Mouse (Mus musculus) erythroblast, embryonic 14.5 days (primary cell): ENCODE results near the gene Elfn1. TPM values are rescaled to one million over a fixed set of nuclear protein-coding genes. Genes with fewer than 3 reads are reported as not detected.

Experiments used
- H3K27me3 ChIP-seq: 2 replicates; pipeline ENCODE4 v1.6.1; 2012; ENCODE audit warnings: inconsistent platforms; ENCODE audit not compliant: control insufficient read depth
- H3K36me3 ChIP-seq: 2 replicates; pipeline ENCODE4 v1.6.1; 2012; ENCODE audit warnings: mild to moderate bottlenecking, inconsistent platforms; ENCODE audit not compliant: control insufficient read depth
- H3K4me1 ChIP-seq: 2 replicates; pipeline ENCODE4 v1.6.1; 2012; ENCODE audit warnings: inconsistent platforms; ENCODE audit not compliant: control insufficient read depth
- H3K4me3 ChIP-seq: replicated peaks from 2 replicates; pipeline ENCODE3; 2012; ENCODE audit warnings: moderate library complexity, mild to moderate bottlenecking, inconsistent platforms
- H3K9me3 ChIP-seq: 2 replicates; pipeline ENCODE4 v1.6.1; 2012; ENCODE audit warnings: low read length, inconsistent platforms, mixed read lengths; ENCODE audit not compliant: control insufficient read depth
- GATA1 ChIP-seq: IDR thresholded peaks from 2 replicates; pipeline ENCODE4 v1.6.1; 2012; ENCODE audit warnings: low read length, inconsistent platforms, mixed read lengths
- TAL1 ChIP-seq: IDR thresholded peaks from 3 replicates; pipeline ENCODE4 v1.6.1; 2012; ENCODE audit warnings: low read length, inconsistent platforms, mixed read lengths
- polyA plus RNA-seq: library from polyadenylated mRNA; stranded (reverse); fragments of >175 nt; gene quantifications from 2 replicates; pipeline ENCODE4 v1.2.3, GENCODE M21; 2012

Gene Elfn1
- polyA plus RNA-seq, 1 experiment, result not detected

DNA sequence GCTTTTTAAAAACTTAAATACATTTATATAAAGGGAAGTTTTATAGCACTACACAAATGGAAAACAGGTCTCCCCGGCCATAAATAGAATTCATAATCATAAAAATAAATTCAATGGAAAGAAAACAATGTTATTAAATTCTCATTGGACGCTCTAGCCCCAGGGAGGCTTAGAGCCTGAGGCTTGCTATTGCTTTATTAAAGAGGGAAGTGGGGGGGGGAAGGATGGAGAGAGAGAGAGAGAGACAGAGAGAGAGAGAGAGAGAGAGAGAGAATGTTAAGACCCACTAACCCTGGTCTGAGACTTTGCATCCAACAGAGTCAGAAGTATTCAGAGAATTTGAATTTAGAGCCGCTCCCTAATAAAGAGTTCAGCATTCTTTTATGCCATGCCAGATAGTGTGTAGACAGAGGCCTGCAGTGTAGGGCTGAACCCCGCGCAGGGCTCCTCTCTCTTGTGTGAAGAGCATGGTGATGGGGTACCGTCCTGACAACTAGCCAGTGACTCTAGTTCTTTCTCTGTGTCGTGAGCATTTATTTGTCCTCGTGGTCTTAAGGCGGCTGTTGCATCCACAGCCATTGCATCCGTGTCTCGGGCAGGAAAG, 42.3 kb downstream of the Elfn1 start:
- Histone ChIP-seq H3K4me1 (no peaks in the 10 kb centered on the region), H3K36me3 (no peaks in the 10 kb centered on the region), H3K9me3 (no peaks in the 10 kb centered on the region), H3K27me3 (no peaks in the 10 kb centered on the region), H3K4me3 (no peak overlapping the region)
- TF ChIP-seq TAL1, result no peak
- TF ChIP-seq GATA1, result no peak

DNA sequence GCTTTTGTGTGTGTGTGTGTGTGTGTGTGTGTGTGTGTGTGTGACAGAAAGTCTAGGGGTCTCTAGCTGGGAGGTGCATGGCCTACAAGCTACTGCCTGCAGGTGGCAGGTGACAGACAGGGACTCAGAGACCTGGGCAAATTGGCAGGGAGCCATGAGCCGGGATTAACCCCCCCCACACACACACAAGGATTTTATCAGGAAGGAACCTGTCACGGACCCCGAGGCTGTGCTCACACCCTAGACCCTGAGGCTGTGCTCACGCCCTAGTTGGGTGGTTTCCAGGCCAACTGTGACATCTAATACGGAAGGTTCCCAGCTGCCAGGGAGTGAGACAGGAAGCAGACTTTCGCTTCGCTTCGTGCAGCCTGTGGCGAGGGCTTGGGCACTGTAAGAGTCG, 49.1 kb downstream of the Elfn1 start:
- Histone ChIP-seq H3K27me3 (no peaks in the 10 kb centered on the region), H3K4me1 (no peaks in the 10 kb centered on the region), H3K4me3 (no peak overlapping the region), H3K36me3 (no peaks in the 10 kb centered on the region), H3K9me3 (no peaks in the 10 kb centered on the region)
- no peak for TF ChIP-seq GATA1
- TF ChIP-seq TAL1, result no peak

DNA sequence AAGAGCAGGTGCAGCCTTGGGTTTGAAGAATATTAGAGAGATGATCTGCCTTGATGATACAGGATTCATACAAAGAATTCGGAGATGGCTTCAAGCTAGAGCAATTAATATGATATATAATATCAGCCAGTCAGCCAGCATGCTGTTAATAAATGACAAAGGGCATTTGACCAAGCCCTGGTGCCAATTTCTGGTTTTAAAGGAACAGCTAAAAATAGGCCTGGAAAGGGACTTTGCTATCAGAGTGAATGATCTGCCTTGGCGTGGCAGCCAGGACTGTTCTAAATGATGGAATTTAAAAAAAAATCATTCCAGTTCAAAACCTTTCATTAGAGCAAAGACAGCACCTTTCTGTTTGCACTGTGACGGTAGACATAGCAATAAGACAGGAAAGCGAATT, 52.0 kb downstream of the Elfn1 start:
- Histone ChIP-seq H3K9me3 (no peaks in the 10 kb centered on the region), H3K4me1 (no peaks in the 10 kb centered on the region), H3K27me3 (no peaks in the 10 kb centered on the region), H3K4me3 (no peak overlapping the region), H3K36me3 (no peaks in the 10 kb centered on the region)
- TF ChIP-seq TAL1 (no peak), GATA1 (no peak)

DNA sequence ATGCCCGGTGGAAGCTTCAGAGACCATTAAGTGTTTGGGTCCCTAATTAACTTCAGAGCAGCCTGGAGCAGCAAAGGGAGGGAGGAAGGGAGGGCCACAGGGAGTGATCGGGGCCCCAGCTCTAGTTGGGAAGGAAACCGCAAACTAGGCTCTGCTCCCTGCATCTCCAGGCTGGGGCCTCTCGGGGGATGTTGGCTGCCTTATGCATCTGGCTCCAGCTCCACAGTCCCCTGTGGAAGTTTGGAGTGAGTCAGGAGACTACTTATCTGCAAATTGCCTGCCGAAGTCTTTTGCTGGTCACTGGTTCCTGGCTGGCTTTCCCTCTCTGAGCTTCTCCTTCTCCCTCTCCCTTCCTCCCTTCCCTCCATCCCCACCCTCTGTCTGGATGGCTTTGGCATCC, 56.6 kb downstream of the Elfn1 start:
- H3K27me3 ChIP-seq, result no peaks in the 10 kb centered on the region
- no peak for TF ChIP-seq GATA1
- no peak for TF ChIP-seq TAL1

DNA sequence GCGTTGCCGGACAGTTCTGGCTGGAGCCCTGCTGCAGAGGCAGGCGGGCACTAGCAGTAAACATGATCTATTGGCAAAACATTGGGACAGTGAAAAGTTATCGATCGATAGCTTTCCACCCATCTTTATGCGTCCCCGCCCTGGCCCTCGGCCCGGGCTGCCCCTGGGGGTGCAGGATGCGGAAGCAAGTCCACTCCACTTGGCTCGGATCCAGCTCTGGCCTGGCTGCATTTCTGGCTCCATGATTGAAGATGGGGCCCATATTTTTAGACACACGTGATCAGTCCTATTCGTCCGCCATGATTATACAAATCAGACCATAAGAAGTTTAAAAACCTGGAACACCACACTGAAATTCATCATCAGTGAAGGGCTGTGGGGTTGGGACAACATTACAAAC, 57.9 kb downstream of the Elfn1 start:
- Histone ChIP-seq H3K36me3 (no peaks in the 10 kb centered on the region), H3K27me3 (no peaks in the 10 kb centered on the region), H3K4me3 (no peak overlapping the region), H3K9me3 (no peaks in the 10 kb centered on the region), H3K4me1 (no peaks in the 10 kb centered on the region)
- no peak for TF ChIP-seq GATA1
- no peak for TF ChIP-seq TAL1

More for the DNA sequence above, 56.6 kb downstream of the Elfn1 start:
- no peaks in the 10 kb centered on the region for H3K4me1 ChIP-seq
- H3K4me3 ChIP-seq, result no peak overlapping the region
- no peaks in the 10 kb centered on the region for H3K9me3 ChIP-seq
- H3K36me3 ChIP-seq, result no peaks in the 10 kb centered on the region

DNA sequence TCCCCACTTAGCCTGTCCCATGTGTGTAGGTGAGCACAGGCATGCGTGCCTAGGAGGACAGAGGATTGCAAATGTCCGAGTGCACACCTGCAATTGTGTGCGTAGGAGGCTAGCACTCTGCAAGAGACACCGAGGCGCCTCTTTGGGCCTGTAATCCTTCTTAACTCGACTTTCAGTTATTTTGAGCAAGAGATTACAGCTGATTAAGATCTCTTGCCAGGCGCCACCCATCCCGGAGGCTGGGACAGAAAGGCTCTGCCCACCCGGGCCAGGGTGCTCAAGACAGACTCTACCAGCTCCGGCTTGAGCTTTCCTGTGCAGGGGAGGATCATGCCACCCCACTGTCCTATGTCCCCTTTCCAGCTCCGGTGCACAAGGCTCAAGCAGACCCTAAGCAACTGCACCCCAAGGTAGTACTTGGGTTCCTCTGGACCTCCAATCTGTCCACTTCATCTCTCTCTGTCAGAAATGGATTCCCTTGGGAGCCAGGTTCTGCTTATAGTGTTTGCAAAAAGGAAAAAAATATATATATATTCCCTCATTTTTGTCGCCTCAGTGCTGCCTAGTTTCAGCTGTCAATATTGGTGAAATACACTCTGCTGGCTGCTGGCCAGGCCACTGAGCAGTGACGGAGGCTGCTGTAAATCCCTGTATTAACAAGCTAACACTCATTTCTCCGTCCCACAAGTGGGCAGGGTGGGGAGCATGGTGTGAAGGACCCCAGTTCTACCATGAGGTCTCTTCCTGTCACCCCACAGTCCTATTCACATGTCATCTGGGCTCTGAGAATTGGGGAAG, 61.6 kb downstream of the Elfn1 start:
- Histone ChIP-seq H3K4me3 (no peak overlapping the region), H3K9me3 (no peaks in the 10 kb centered on the region), H3K4me1 (no peaks in the 10 kb centered on the region), H3K36me3 (no peaks in the 10 kb centered on the region), H3K27me3 (peaks cover 5% of the 10 kb centered on the region; the same call in 1 of the 2 replicates)
- TF ChIP-seq TAL1 (no peak), GATA1 (no peak)

DNA sequence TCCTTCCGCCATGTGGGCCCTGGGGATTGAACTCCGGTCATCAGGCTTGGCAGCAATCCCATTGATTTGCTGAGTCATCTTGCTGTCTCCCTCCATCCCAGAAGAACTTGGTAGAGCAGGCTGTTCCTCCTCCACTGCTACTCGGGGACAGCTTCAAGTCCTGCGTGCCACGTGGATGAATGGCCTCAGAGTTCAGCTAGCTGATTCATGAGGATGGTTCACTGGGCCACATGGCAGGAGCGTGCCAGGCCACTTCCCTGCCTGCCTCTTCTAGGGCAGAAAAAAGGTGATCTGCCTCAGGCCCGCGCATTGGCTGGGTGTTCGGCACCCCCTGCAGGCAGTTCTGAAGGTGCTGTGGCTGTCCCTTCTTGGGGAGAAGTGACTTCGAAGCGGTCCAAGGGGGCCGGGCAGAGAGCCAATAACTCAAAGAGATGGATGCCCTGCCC, 62.5 kb downstream of the Elfn1 start:
- Histone ChIP-seq H3K9me3 (no peaks in the 10 kb centered on the region), H3K27me3 (peaks cover 5% of the 10 kb centered on the region; the same call in 1 of the 2 replicates), H3K4me1 (no peaks in the 10 kb centered on the region), H3K4me3 (no peak overlapping the region), H3K36me3 (no peaks in the 10 kb centered on the region)
- TF ChIP-seq TAL1 (no peak), GATA1 (no peak)

DNA sequence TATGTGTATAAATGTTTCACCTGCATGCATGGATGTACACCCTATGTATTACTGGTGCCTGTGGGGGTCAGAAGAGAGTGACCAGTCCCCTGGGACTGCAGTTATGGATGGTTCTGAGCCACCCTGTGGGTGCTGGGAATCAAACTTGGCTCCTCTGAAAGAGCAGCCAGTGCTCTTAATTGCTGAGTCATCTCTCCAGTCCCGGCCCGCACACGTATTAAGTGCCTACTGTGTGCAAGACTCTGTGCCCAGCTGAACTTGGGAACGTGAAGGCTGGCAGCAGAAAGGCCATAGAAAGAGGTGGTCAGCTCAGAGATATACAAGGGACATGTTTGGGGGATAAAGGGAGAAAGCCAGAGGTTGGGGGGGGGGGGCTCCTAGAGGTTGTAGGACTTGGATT, 68.8 kb downstream of the Elfn1 start:
- TF ChIP-seq TAL1 (no peak), GATA1 (no peak)
- no peaks in the 10 kb centered on the region for H3K36me3 ChIP-seq
- peaks cover 7% of the 10 kb centered on the region; the same call in 1 of the 2 replicates for H3K27me3 ChIP-seq
- H3K4me1 ChIP-seq, result no peaks in the 10 kb centered on the region
- H3K4me3 ChIP-seq, result no peak overlapping the region
- no peaks in the 10 kb centered on the region for H3K9me3 ChIP-seq

DNA sequence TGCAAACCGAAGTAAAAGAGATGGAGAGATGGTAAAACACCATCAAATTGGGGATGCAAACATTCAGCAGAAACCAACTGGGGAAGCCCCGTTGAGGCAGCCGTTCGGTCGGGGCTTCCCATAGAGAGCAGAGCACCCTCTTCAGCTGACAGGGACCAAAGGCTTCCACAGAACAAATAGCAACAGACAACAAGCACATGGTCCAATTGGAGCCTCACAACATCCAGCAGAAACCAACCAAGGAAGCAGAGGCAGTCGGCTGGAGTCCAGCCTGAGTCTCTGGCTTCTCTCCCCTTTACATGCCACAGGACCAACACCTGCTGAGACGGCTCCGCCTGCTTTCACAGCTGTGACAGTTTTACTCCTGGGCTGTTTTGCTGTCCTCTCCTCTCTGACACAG, 69.7 kb downstream of the Elfn1 start:
- no peaks in the 10 kb centered on the region for H3K36me3 ChIP-seq
- TF ChIP-seq TAL1 (no peak), GATA1 (no peak)
- peaks cover 7% of the 10 kb centered on the region for H3K9me3 ChIP-seq
- no peak overlapping the region for H3K4me3 ChIP-seq
- H3K4me1 ChIP-seq, result no peaks in the 10 kb centered on the region
- H3K27me3 ChIP-seq, result peaks cover 11% of the 10 kb centered on the region; the same call in 1 of the 2 replicates
